Mouse (Mus musculus) midbrain, embryonic 14.5 days (tissue): ENCODE results near the gene Zfp428. TPM values are rescaled to one million over a fixed set of nuclear protein-coding genes. Genes with fewer than 3 reads are reported as not detected.

Experiments
- ATAC-seq: fragments of 200-750 bp; cut with Nextera tagmentation; 2 replicates; pipeline ENCODE4 v1.8.0; 2017; ENCODE audit warnings: moderate number of reproducible peaks, moderate library complexity; ENCODE audit not compliant: low FRiP score, low TSS enrichment
- DNase-seq: peaks from one replicate; pipeline ENCODE4 v3.0.0-alpha.2; 2015
- H3K27ac ChIP-seq: fragments of 300-500 bp; sonication (generic); replicated peaks from 2 replicates; pipeline ENCODE4 v1.5.1; 2014; ENCODE audit warnings: mild to moderate bottlenecking, low read depth, low read length, moderate library complexity
- H3K27me3 ChIP-seq: fragments of 300-500 bp; sonication (generic); 2 replicates; pipeline ENCODE4 v1.6.1; 2014; ENCODE audit warnings: low read length, control low read depth, mixed read lengths; ENCODE audit not compliant: control insufficient read depth, insufficient read depth
- H3K36me3 ChIP-seq: fragments of 300-500 bp; sonication (generic); 2 replicates; pipeline ENCODE4 v1.6.1; 2014; ENCODE audit warnings: low read length, control low read depth; ENCODE audit not compliant: control insufficient read depth, insufficient read depth
- H3K4me1 ChIP-seq: fragments of 300-500 bp; sonication (generic); 2 replicates; pipeline ENCODE4 v1.6.1; 2014; ENCODE audit warnings: mild to moderate bottlenecking, antibody characterized with exemption, low read length, control low read depth; ENCODE audit not compliant: control insufficient read depth, insufficient read depth
- H3K4me2 ChIP-seq: fragments of 300-500 bp; sonication (generic); 2 replicates; pipeline ENCODE4 v1.6.1; 2014; ENCODE audit warnings: mild to moderate bottlenecking, low read length, moderate library complexity
- H3K4me3 ChIP-seq: fragments of 300-500 bp; sonication (generic); replicated peaks from 2 replicates; pipeline ENCODE4 v1.5.1; 2014; ENCODE audit warnings: low read depth, low read length
- H3K9ac ChIP-seq: fragments of 300-500 bp; sonication (generic); replicated peaks from 2 replicates; pipeline ENCODE4 v1.6.1; 2014; ENCODE audit warnings: mild to moderate bottlenecking, low read length, moderate library complexity
- H3K9me3 ChIP-seq: fragments of 300-500 bp; sonication (generic); 2 replicates; pipeline ENCODE4 v1.6.1; 2016; ENCODE audit warnings: low read length, control low read depth, mixed read lengths; ENCODE audit not compliant: control insufficient read depth
- WGBS: fragments of 180-500 bp; shearing (Covaris S2); extraction: QIAGEN DNeasy Blood & Tissue Kit; methylation state at CpG from one replicate; pipeline ENCODE4 v1.1.7; 2014; 5-methylcytosine and 5-hydroxymethylcytosine counted together
- polyA plus RNA-seq: library from polyadenylated mRNA; unstranded; fragments of >200 nt; fragmentation: Nextera tagmentation; extraction: Ambion mirVana; gene quantifications from 2 replicates; pipeline ENCODE4 v1.2.1, GENCODE M21; 2014

The Zfp428 gene
- polyA plus RNA-seq, 1 experiment from 2014 or later = 216 TPM

GRCm38 (mm10) chr7:24531211-24531971, 24.6 kb downstream of the Zfp428 start:
- peak; percentile 87 for DNase-seq
- peaks cover 26% of the 10 kb centered on the region for H3K4me1 ChIP-seq
- H3K27ac ChIP-seq = peak overlapping the region; percentile 93
- H3K4me2 ChIP-seq = peak overlapping the region; percentile 95
- peaks cover 39% of the 10 kb centered on the region for H3K36me3 ChIP-seq
- no peaks in the 10 kb centered on the region for H3K9me3 ChIP-seq
- no peaks in the 10 kb centered on the region for H3K27me3 ChIP-seq
- WGBS = under 1% methylated on average over 43 of the region's 43 CpGs
- ATAC-seq = peak; percentile 56
- H3K4me3 ChIP-seq = peak overlapping the region; percentile 76
- H3K9ac ChIP-seq = peak overlapping the region; percentile 95

- Histone ChIP-seq H3K27ac (no peak overlapping the region), H3K4me1 (peaks cover 26% of the 10 kb centered on the region), H3K36me3 (peaks cover 41% of the 10 kb centered on the region), H3K9ac (no peak overlapping the region), H3K4me2 (peak overlapping the region; percentile 3; the same call in 1 of the 2 replicates), H3K4me3 (no peak overlapping the region), H3K9me3 (no peaks in the 10 kb centered on the region), H3K27me3 (no peaks in the 10 kb centered on the region)
- ATAC-seq (no peak), DNase-seq (no peak)
- WGBS = 66% methylated on average over 28 of the region's 28 CpGs
Observed at GRCm38 (mm10) chr7:24533031-24533571, 26.3 kb downstream of the Zfp428 start.

GRCm38 (mm10) chr7:24533806-24534205, 27.0 kb downstream of the Zfp428 start:
- no peak for DNase-seq
- ATAC-seq = no peak
- Histone ChIP-seq H3K27me3 (no peaks in the 10 kb centered on the region), H3K27ac (no peak overlapping the region), H3K4me1 (peaks cover 26% of the 10 kb centered on the region), H3K36me3 (peaks cover 41% of the 10 kb centered on the region), H3K9ac (peak overlapping the region; percentile 9; the same call in 1 of the 2 replicates), H3K9me3 (no peaks in the 10 kb centered on the region), H3K4me2 (peak overlapping the region; percentile 38), H3K4me3 (peak overlapping the region; percentile 12)
- 21% methylated on average over 42 of the region's 42 CpGs for WGBS

GRCm38 (mm10) chr7:24534301-24534700, 27.5 kb downstream of the Zfp428 start:
- DNase-seq (no peak), ATAC-seq (no peak)
- Histone ChIP-seq H3K4me1 (peaks cover 25% of the 10 kb centered on the region), H3K9ac (no peak overlapping the region), H3K27me3 (no peaks in the 10 kb centered on the region), H3K9me3 (no peaks in the 10 kb centered on the region), H3K27ac (no peak overlapping the region), H3K36me3 (peaks cover 41% of the 10 kb centered on the region), H3K4me2 (peak overlapping the region; percentile 38), H3K4me3 (peak overlapping the region; percentile 12; the same call in 1 of the 2 replicates)
- 31% methylated on average over 19 of the region's 19 CpGs for WGBS

- Histone ChIP-seq H3K9me3 (no peaks in the 10 kb centered on the region), H3K9ac (no peak overlapping the region), H3K27ac (no peak overlapping the region), H3K36me3 (peaks cover 37% of the 10 kb centered on the region), H3K4me3 (no peak overlapping the region), H3K27me3 (no peaks in the 10 kb centered on the region), H3K4me2 (no peak overlapping the region), H3K4me1 (peaks cover 15% of the 10 kb centered on the region)
- WGBS = 86% methylated on average over 4 of the region's 4 CpGs
- ATAC-seq (no peak), DNase-seq (no peak)
Observed at GRCm38 (mm10) chr7:24537081-24537480, 30.3 kb downstream of the Zfp428 start.

GRCm38 (mm10) chr7:24537591-24537990, 30.8 kb downstream of the Zfp428 start:
- Histone ChIP-seq H3K27ac (no peak overlapping the region), H3K4me2 (no peak overlapping the region), H3K27me3 (no peaks in the 10 kb centered on the region), H3K36me3 (peaks cover 34% of the 10 kb centered on the region), H3K4me3 (no peak overlapping the region), H3K9me3 (no peaks in the 10 kb centered on the region), H3K9ac (no peak overlapping the region), H3K4me1 (peaks cover 10% of the 10 kb centered on the region)
- 83% methylated on average over 5 of the region's 5 CpGs for WGBS
- no peak for DNase-seq
- no peak for ATAC-seq

- Histone ChIP-seq H3K27me3 (no peaks in the 10 kb centered on the region), H3K9me3 (no peaks in the 10 kb centered on the region), H3K4me2 (no peak overlapping the region), H3K27ac (no peak overlapping the region), H3K36me3 (peaks cover 31% of the 10 kb centered on the region), H3K4me1 (peaks cover 10% of the 10 kb centered on the region), H3K4me3 (no peak overlapping the region), H3K9ac (no peak overlapping the region)
- no peak for DNase-seq
- 45% methylated on average over 5 of the region's 5 CpGs for WGBS
- ATAC-seq = no peak
Observed at GRCm38 (mm10) chr7:24538154-24538553, 31.3 kb downstream of the Zfp428 start.

GRCm38 (mm10) chr7:24538701-24539100, 31.9 kb downstream of the Zfp428 start:
- H3K4me2 ChIP-seq = no peak overlapping the region
- WGBS = 80% methylated on average over 5 of the region's 5 CpGs
- no peak overlapping the region for H3K27ac ChIP-seq

GRCm38 (mm10) chr7:24539686-24540085, 32.9 kb downstream of the Zfp428 start:
- Histone ChIP-seq H3K4me2 (no peak overlapping the region), H3K9ac (no peak overlapping the region), H3K9me3 (no peaks in the 10 kb centered on the region), H3K27me3 (no peaks in the 10 kb centered on the region), H3K4me1 (no peaks in the 10 kb centered on the region), H3K4me3 (no peak overlapping the region), H3K36me3 (peaks cover 16% of the 10 kb centered on the region), H3K27ac (no peak overlapping the region)
- 95% methylated on average over 4 of the region's 4 CpGs for WGBS
- ATAC-seq = no peak
- DNase-seq = no peak

More at GRCm38 (mm10) chr7:24538701-24539100, 31.9 kb downstream of the Zfp428 start:
- ATAC-seq = no peak
- Histone ChIP-seq H3K4me3 (no peak overlapping the region), H3K9ac (no peak overlapping the region), H3K9me3 (no peaks in the 10 kb centered on the region), H3K27me3 (no peaks in the 10 kb centered on the region), H3K36me3 (peaks cover 25% of the 10 kb centered on the region), H3K4me1 (peaks cover 5% of the 10 kb centered on the region)
- DNase-seq = no peak
